Comparison of ENCODE assay signal across 47 mouse cellular contexts in the genomic region with DNA sequence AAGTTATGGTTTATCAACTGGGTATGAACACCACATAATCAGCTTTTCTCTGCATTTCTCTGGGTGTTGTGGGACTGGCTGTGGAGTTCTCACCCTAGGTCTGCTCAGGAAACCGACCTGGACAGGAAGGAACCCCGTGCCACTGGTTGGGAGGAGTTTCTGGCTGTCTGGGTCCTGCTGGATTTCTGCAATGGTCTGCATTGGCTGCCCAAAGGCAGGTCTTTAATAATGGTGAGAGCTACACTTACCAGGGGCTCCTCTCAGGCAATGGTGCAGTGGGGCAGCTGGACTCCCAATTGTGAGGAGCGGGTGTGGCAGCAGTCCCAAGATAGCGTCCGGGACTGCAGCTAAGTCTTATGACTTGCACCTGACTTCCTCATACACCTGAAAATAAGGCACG. TPM values are rescaled to one million over a fixed set of nuclear protein-coding genes. Genes with fewer than 3 reads are reported as not detected.
"Had no signal": no experiment of that assay in that cellular context is flagged by ENCODE, and none has a peak within 500 bp of the region (broad histone marks: within the 10 kb centered on the region; RNA-seq: fewer than 3 reads in every experiment).

No protein-coding gene starts in this region.

- H3K4me3 ChIP-seq: limb, embryonic 10.5 days; limb, embryonic 12.5 days; limb, embryonic 13.5 days; limb, embryonic 15.5 days; liver, embryonic 12.5 days; liver, embryonic 13.5 days; liver, embryonic 15.5 days; lung, embryonic 15.5 days; megakaryocyte, embryonic 14.5 days; midbrain, embryonic 10.5 days; midbrain, embryonic 12.5 days; midbrain, embryonic 13.5 days; midbrain, embryonic 15.5 days; myocyte; neural tube, embryonic 12.5 days had no signal

- H3K9me3 ChIP-seq: limb, embryonic 10.5 days; limb, embryonic 12.5 days; limb, embryonic 13.5 days; limb, embryonic 15.5 days; liver, embryonic 12.5 days; liver, embryonic 13.5 days; liver, embryonic 15.5 days; lung, embryonic 15.5 days; megakaryocyte, embryonic 14.5 days; midbrain, embryonic 10.5 days; midbrain, embryonic 12.5 days; midbrain, embryonic 13.5 days; midbrain, embryonic 15.5 days; neural tube, embryonic 12.5 days had no signal

- H3K4me1 ChIP-seq: limb, embryonic 10.5 days; limb, embryonic 12.5 days; limb, embryonic 13.5 days; limb, embryonic 15.5 days; liver, embryonic 12.5 days; liver, embryonic 13.5 days; liver, embryonic 15.5 days; lung, embryonic 15.5 days; midbrain, embryonic 10.5 days; midbrain, embryonic 12.5 days; midbrain, embryonic 13.5 days; midbrain, embryonic 15.5 days; neural tube, embryonic 12.5 days had no signal

- H3K36me3 ChIP-seq: limb, embryonic 10.5 days; limb, embryonic 12.5 days; limb, embryonic 13.5 days; limb, embryonic 15.5 days; liver, embryonic 12.5 days; liver, embryonic 13.5 days; liver, embryonic 15.5 days; lung, embryonic 15.5 days; midbrain, embryonic 10.5 days; midbrain, embryonic 12.5 days; midbrain, embryonic 13.5 days; midbrain, embryonic 15.5 days; neural tube, embryonic 12.5 days had no signal

- H3K4me2 ChIP-seq: limb, embryonic 12.5 days; limb, embryonic 13.5 days; limb, embryonic 15.5 days; liver, embryonic 11.5 days; liver, embryonic 12.5 days; liver, embryonic 13.5 days; liver, embryonic 15.5 days; lung, embryonic 14.5 days; lung, embryonic 15.5 days; midbrain, embryonic 11.5 days; midbrain, embryonic 12.5 days; midbrain, embryonic 13.5 days; midbrain, embryonic 15.5 days; neural tube, embryonic 12.5 days had no signal

- H3K9ac ChIP-seq: limb, embryonic 12.5 days; limb, embryonic 13.5 days; limb, embryonic 15.5 days; liver, embryonic 12.5 days; liver, embryonic 13.5 days; liver, embryonic 14.5 days; liver, embryonic 15.5 days; liver, postnatal 0 days; lung, embryonic 14.5 days; lung, embryonic 15.5 days; midbrain, embryonic 12.5 days; midbrain, embryonic 13.5 days; midbrain, embryonic 15.5 days; neural tube, embryonic 12.5 days had no signal

- H3K27ac ChIP-seq: limb, embryonic 10.5 days; limb, embryonic 12.5 days; limb, embryonic 13.5 days; limb, embryonic 15.5 days; liver, embryonic 12.5 days; liver, embryonic 13.5 days; liver, embryonic 14.5 days; liver, embryonic 15.5 days; lung, embryonic 15.5 days; macrophage; midbrain, embryonic 10.5 days; midbrain, embryonic 12.5 days; midbrain, embryonic 13.5 days; midbrain, embryonic 15.5 days; neural tube, embryonic 12.5 days had no signal

- H3K27me3 ChIP-seq: liver, embryonic 12.5 days; liver, embryonic 13.5 days; liver, embryonic 15.5 days; lung, embryonic 15.5 days; midbrain, embryonic 13.5 days; midbrain, embryonic 15.5 days; neural tube, embryonic 12.5 days had no signal

- ATAC-seq: liver, embryonic 12.5 days; liver, postnatal 0 days; lung, postnatal 0 days; midbrain, embryonic 13.5 days; midbrain, embryonic 15.5 days; midbrain, embryonic 16.5 days had no signal

- DNase-seq: left cerebral cortex, postnatal 4 days; liver; liver, embryonic 13.5 days; liver, postnatal 0 days; lung, adult 18-20 months; lung, adult 2 months; lung, embryonic 14.5 days; lung, postnatal 10 days; lung, postnatal 14 days; lung, postnatal 36 days; lung, postnatal 4 days; midbrain, embryonic 14.5 days had no signal

RNA-seq across cellular contexts. Expression of a gene that starts 57.8 kb away (rescaled TPM):
- total RNA-seq: left cerebral cortex, postnatal 10 days; left cerebral cortex, postnatal 14 days; left cerebral cortex, postnatal 25 days; left cerebral cortex, postnatal 36 days; left cerebral cortex, postnatal 4 days; liver, adult 2 months; megakaryocyte progenitor cell, adult 5-6 weeks; megakaryocyte, adult 5-6 weeks; megakaryocyte-erythroid progenitor cell, adult 5-6 weeks; midbrain, postnatal 0 days; monocyte, adult 5-6 weeks had no signal
- polyA plus RNA-seq: limb, embryonic 10.5 days; limb, embryonic 11.5 days; limb, embryonic 12.5 days; limb, embryonic 13.5 days; limb, embryonic 14.5 days; limb, embryonic 15.5 days; liver, adult 2 months; liver, embryonic 11.5 days; liver, embryonic 12.5 days; liver, embryonic 13.5 days; liver, embryonic 14.5 days; liver, embryonic 15.5 days; liver, embryonic 16.5 days; liver, postnatal 0 days; lung, adult 2 months; lung, embryonic 14.5 days; lung, embryonic 15.5 days; lung, embryonic 16.5 days; lung, postnatal 0 days; macrophage; midbrain, embryonic 10.5 days; midbrain, embryonic 11.5 days; midbrain, embryonic 12.5 days; midbrain, embryonic 13.5 days; midbrain, embryonic 14.5 days; midbrain, embryonic 15.5 days; midbrain, embryonic 16.5 days; midbrain, postnatal 0 days; myocyte; neural tube, embryonic 11.5 days; neural tube, embryonic 12.5 days had no signal
